Mouse (Mus musculus) midbrain, embryonic 11.5 days (tissue): Measurements from ENCODE around the gene Ptpra. TPM values are rescaled to one million over a fixed set of nuclear protein-coding genes. Genes with fewer than 3 reads are reported as not detected.
A peak's percentile ranks its signal among the peaks of the same experiment; 100 is the strongest.

Experiments used
- ATAC-seq: fragments of 200-750 bp; cut with Nextera tagmentation; 2 replicates; pipeline ENCODE4 v1.8.0; 2017; ENCODE audit warnings: moderate TSS enrichment, moderate library complexity; ENCODE audit not compliant: low FRiP score
- DNase-seq: peaks from one replicate; pipeline ENCODE4 v3.0.0; 2015; ENCODE audit warnings: low spot score; ENCODE audit errors: missing footprints
- H3K27ac ChIP-seq: fragments of 300-500 bp; sonication (generic); 2 replicates; pipeline ENCODE4 v1.5.1; 2014; ENCODE audit warnings: low read depth, low read length
- H3K27me3 ChIP-seq: fragments of 300-500 bp; sonication (generic); 2 replicates; pipeline ENCODE4 v1.6.1; 2014; ENCODE audit warnings: mild to moderate bottlenecking, low read length, moderate library complexity, mixed read lengths; ENCODE audit not compliant: control insufficient read depth, insufficient read depth
- H3K36me3 ChIP-seq: fragments of 300-500 bp; sonication (generic); 2 replicates; pipeline ENCODE4 v1.6.1; 2014; ENCODE audit warnings: mild to moderate bottlenecking, low read length, moderate library complexity, mixed read lengths; ENCODE audit not compliant: control insufficient read depth, insufficient read depth
- H3K4me1 ChIP-seq: fragments of 300-500 bp; sonication (generic); 2 replicates; pipeline ENCODE4 v1.6.1; 2014; ENCODE audit warnings: low read length; ENCODE audit not compliant: control insufficient read depth, insufficient read depth
- H3K4me2 ChIP-seq: fragments of 300-500 bp; sonication (generic); 2 replicates; pipeline ENCODE4 v1.6.1; 2014; ENCODE audit warnings: mild to moderate bottlenecking, moderate library complexity
- H3K4me3 ChIP-seq: fragments of 300-500 bp; sonication (generic); 2 replicates; pipeline ENCODE4 v1.5.1; 2014; ENCODE audit warnings: low read depth, low read length
- H3K9ac ChIP-seq: fragments of 300-500 bp; sonication (generic); 2 replicates; pipeline ENCODE4 v1.6.1; 2014; ENCODE audit warnings: low read length
- H3K9me3 ChIP-seq: fragments of 300-500 bp; sonication (generic); 2 replicates; pipeline ENCODE4 v1.6.1; 2016; ENCODE audit warnings: low read length; ENCODE audit not compliant: control insufficient read depth
- WGBS: fragments of 180-500 bp; shearing (Covaris S2); extraction: QIAGEN DNeasy Blood & Tissue Kit; methylation state at CpG from one replicate; pipeline ENCODE4 v1.1.7; 2014; 5-methylcytosine and 5-hydroxymethylcytosine counted together
- polyA plus RNA-seq: library from polyadenylated mRNA; unstranded; fragments of >200 nt; fragmentation: Nextera tagmentation; extraction: Ambion mirVana; gene quantifications from 2 replicates; pipeline ENCODE4 v1.2.1, GENCODE M21; 2014

Gene Ptpra
- polyA plus RNA-seq, 1 experiment from 2014 or later: 111 TPM

GRCm38 (mm10) chr2:130452266-130452665 lies 2.2 kb downstream of the Ptpra start:
- H3K4me2 ChIP-seq: no peak overlapping the region
- no peak overlapping the region for H3K27ac ChIP-seq
- no peaks in the 10 kb centered on the region for H3K9me3 ChIP-seq
- ATAC-seq (no peak), DNase-seq (no peak)
- no peak overlapping the region for H3K9ac ChIP-seq
- H3K4me1 ChIP-seq: peaks cover 11% of the 10 kb centered on the region; the same call in 1 of the 2 replicates
- 56% methylated on average over 2 of the region's 2 CpGs for WGBS
- H3K27me3 ChIP-seq: peaks cover 4% of the 10 kb centered on the region; the same call in 1 of the 2 replicates
- H3K36me3 ChIP-seq: no peaks in the 10 kb centered on the region
- no peak overlapping the region for H3K4me3 ChIP-seq

- DNase-seq: no peak
- Histone ChIP-seq H3K36me3 (no peaks in the 10 kb centered on the region), H3K9ac (no peak overlapping the region), H3K4me1 (peaks cover 11% of the 10 kb centered on the region; the same call in 1 of the 2 replicates), H3K9me3 (no peaks in the 10 kb centered on the region), H3K4me3 (no peak overlapping the region), H3K27me3 (peaks cover under 1% of the 10 kb centered on the region; the same call in 1 of the 2 replicates), H3K4me2 (no peak overlapping the region), H3K27ac (no peak overlapping the region)
- 76% methylated on average over 6 of the region's 6 CpGs for WGBS
- no peak for ATAC-seq
These were observed 3.3 kb downstream of the Ptpra start for GRCm38 (mm10) chr2:130453421-130453820.

- ATAC-seq: no peak
- WGBS: 83% methylated on average over 6 of the region's 6 CpGs
These were observed 4.8 kb downstream of the Ptpra start for GRCm38 (mm10) chr2:130454748-130455370.

GRCm38 (mm10) chr2:130457871-130458270 lies 7.8 kb downstream of the Ptpra start:
- Histone ChIP-seq H3K4me3 (no peak overlapping the region), H3K9me3 (no peaks in the 10 kb centered on the region), H3K9ac (no peak overlapping the region), H3K4me2 (no peak overlapping the region), H3K27ac (no peak overlapping the region), H3K27me3 (no peaks in the 10 kb centered on the region), H3K36me3 (no peaks in the 10 kb centered on the region), H3K4me1 (no peaks in the 10 kb centered on the region)
- DNase-seq (no peak), ATAC-seq (no peak)
- WGBS: 94% methylated on average over 3 of the region's 3 CpGs

More at GRCm38 (mm10) chr2:130454748-130455370, 4.8 kb downstream of the Ptpra start:
- Histone ChIP-seq H3K4me2 (no peak overlapping the region), H3K9ac (no peak overlapping the region), H3K4me3 (no peak overlapping the region), H3K27me3 (no peaks in the 10 kb centered on the region), H3K36me3 (no peaks in the 10 kb centered on the region), H3K4me1 (peaks cover 11% of the 10 kb centered on the region; the same call in 1 of the 2 replicates), H3K27ac (no peak overlapping the region), H3K9me3 (no peaks in the 10 kb centered on the region)
- DNase-seq: no peak

GRCm38 (mm10) chr2:130459576-130459975 lies 9.5 kb downstream of the Ptpra start:
- DNase-seq (no peak), ATAC-seq (no peak)
- Histone ChIP-seq H3K36me3 (no peaks in the 10 kb centered on the region), H3K4me1 (no peaks in the 10 kb centered on the region), H3K9me3 (no peaks in the 10 kb centered on the region), H3K4me2 (no peak overlapping the region), H3K27me3 (no peaks in the 10 kb centered on the region), H3K9ac (no peak overlapping the region), H3K27ac (no peak overlapping the region), H3K4me3 (no peak overlapping the region)
- WGBS: 93% methylated on average over 3 of the region's 3 CpGs

GRCm38 (mm10) chr2:130461287-130462071 lies 11.4 kb downstream of the Ptpra start:
- ATAC-seq (no peak), DNase-seq (no peak)
- no peak overlapping the region for H3K9ac ChIP-seq
- 82% methylated on average over 15 of the region's 15 CpGs for WGBS
- H3K9me3 ChIP-seq: no peaks in the 10 kb centered on the region
- no peak overlapping the region for H3K4me3 ChIP-seq
- no peak overlapping the region for H3K4me2 ChIP-seq
- no peaks in the 10 kb centered on the region for H3K36me3 ChIP-seq
- no peak overlapping the region for H3K27ac ChIP-seq
- H3K27me3 ChIP-seq: no peaks in the 10 kb centered on the region
- H3K4me1 ChIP-seq: no peaks in the 10 kb centered on the region

- Histone ChIP-seq H3K27me3 (no peaks in the 10 kb centered on the region), H3K36me3 (no peaks in the 10 kb centered on the region), H3K4me2 (no peak overlapping the region), H3K27ac (no peak overlapping the region), H3K9me3 (no peaks in the 10 kb centered on the region), H3K9ac (no peak overlapping the region), H3K4me1 (peaks cover 16% of the 10 kb centered on the region), H3K4me3 (no peak overlapping the region)
- 92% methylated on average over 1 of the region's 1 CpGs for WGBS
- no peak for ATAC-seq
- no peak for DNase-seq
These were observed 16.4 kb downstream of the Ptpra start for GRCm38 (mm10) chr2:130466438-130466837.

GRCm38 (mm10) chr2:130469366-130469765 lies 19.3 kb downstream of the Ptpra start:
- Histone ChIP-seq H3K4me2 (no peak overlapping the region), H3K4me3 (no peak overlapping the region), H3K36me3 (no peaks in the 10 kb centered on the region), H3K9me3 (no peaks in the 10 kb centered on the region), H3K9ac (no peak overlapping the region), H3K27ac (no peak overlapping the region), H3K27me3 (no peaks in the 10 kb centered on the region), H3K4me1 (peaks cover 16% of the 10 kb centered on the region)
- DNase-seq (peak; percentile 87), ATAC-seq (no peak)
- WGBS: 19% methylated on average over 4 of the region's 4 CpGs

- DNase-seq (no peak), ATAC-seq (0 out of 2 replicates have a peak, but pooled peaks have one; percentile 30)
- Histone ChIP-seq H3K4me1 (peaks cover 16% of the 10 kb centered on the region), H3K36me3 (no peaks in the 10 kb centered on the region), H3K4me2 (no peak overlapping the region), H3K9me3 (no peaks in the 10 kb centered on the region), H3K4me3 (no peak overlapping the region), H3K27me3 (no peaks in the 10 kb centered on the region), H3K27ac (no peak overlapping the region), H3K9ac (no peak overlapping the region)
- 66% methylated on average over 2 of the region's 2 CpGs for WGBS
These were observed 19.9 kb downstream of the Ptpra start for GRCm38 (mm10) chr2:130469935-130470334.
